Mouse (Mus musculus) intestine, embryonic 14.5 days (tissue): ENCODE data around the gene C1qtnf5. TPM values are rescaled to one million over a fixed set of nuclear protein-coding genes. Genes with fewer than 3 reads are reported as not detected.

Experiments
- polyA plus RNA-seq: library from polyadenylated mRNA; unstranded; fragments of >200 nt; fragmentation: Nextera tagmentation; extraction: Ambion mirVana; gene quantifications from 2 replicates; pipeline ENCODE4 v1.2.1, GENCODE M21; 2014

Gene C1qtnf5
- polyA plus RNA-seq, 1 experiment from 2014 or later = 3.4 TPM

Other genes starting within 250 kb of the C1qtnf5 start
- gene Thy1, start 63.9 kb upstream of the C1qtnf5 start, polyA plus RNA-seq = 0.62 and 2.0 TPM in 2 replicates
- gene Usp2, start 40.2 kb upstream of the C1qtnf5 start, polyA plus RNA-seq = 11.0 and 12.5 TPM in 2 replicates
- gene Mfrp, start 5.5 kb upstream of the C1qtnf5 start, polyA plus RNA-seq = 0.18 TPM in 1 of 2 replicates, not detected in the other
- gene Gm49380, start 6.3 kb downstream of the C1qtnf5 start, polyA plus RNA-seq = 0.14 and 0.36 TPM in 2 replicates
- 70.2 and 75.7 TPM in 2 replicates for gene Rnf26, start 6.3 kb downstream of the C1qtnf5 start, polyA plus RNA-seq
- 47.9 and 49.7 TPM in 2 replicates for gene Mcam, start 27.2 kb downstream of the C1qtnf5 start, polyA plus RNA-seq
- 18.1 and 19.9 TPM in 2 replicates for gene Cbl, start 126.8 kb downstream of the C1qtnf5 start, polyA plus RNA-seq
- gene Ccdc153, start 133.4 kb downstream of the C1qtnf5 start, polyA plus RNA-seq = not detected in 2 replicates
- 3.1 TPM in 2 replicates for gene Pdzd3, start 144.2 kb downstream of the C1qtnf5 start, polyA plus RNA-seq
- 6.3 and 7.0 TPM in 2 replicates for gene Nlrx1, start 161.4 kb downstream of the C1qtnf5 start, polyA plus RNA-seq
- 3.6 and 4.1 TPM in 2 replicates for gene Abcg4, start 181.4 kb downstream of the C1qtnf5 start, polyA plus RNA-seq
- gene Hinfp, start 198.4 kb downstream of the C1qtnf5 start, polyA plus RNA-seq = 18.5 and 22.9 TPM in 2 replicates
- gene C2cd2l, start 213.0 kb downstream of the C1qtnf5 start, polyA plus RNA-seq = 5.7 and 5.8 TPM in 2 replicates
- gene Dpagt1, start 218.8 kb downstream of the C1qtnf5 start, polyA plus RNA-seq = 45.4 and 46.2 TPM in 2 replicates
- gene H2afx, start 227.4 kb downstream of the C1qtnf5 start, polyA plus RNA-seq = 302 and 311 TPM in 2 replicates
- gene Hmbs, start 237.0 kb downstream of the C1qtnf5 start, polyA plus RNA-seq = 122 and 128 TPM in 2 replicates